Mouse (Mus musculus) gastrocnemius, postnatal 10 days (tissue): ENCODE results near the gene Usf2. TPM values are rescaled to one million over a fixed set of nuclear protein-coding genes. Genes with fewer than 3 reads are reported as not detected.
"Not testable (repeated sequence)": the region's sequence is repeated elsewhere in the genome, so short reads cannot be mapped to it uniquely, and the experiment has no call there.

Experiments
- DNase-seq: peaks from one replicate; pipeline ENCODE4 v3.0.0; 2021; ENCODE audit warnings: mixed read lengths
- total RNA-seq, 2 experiments: library from RNA; stranded (reverse); gene quantifications; 2 replicates each; pipeline ENCODE4 v1.2.3; 2021

Gene Usf2
- total RNA-seq, 2 experiments from 2014 or later, result 76.7 to 78.9 TPM

DNA sequence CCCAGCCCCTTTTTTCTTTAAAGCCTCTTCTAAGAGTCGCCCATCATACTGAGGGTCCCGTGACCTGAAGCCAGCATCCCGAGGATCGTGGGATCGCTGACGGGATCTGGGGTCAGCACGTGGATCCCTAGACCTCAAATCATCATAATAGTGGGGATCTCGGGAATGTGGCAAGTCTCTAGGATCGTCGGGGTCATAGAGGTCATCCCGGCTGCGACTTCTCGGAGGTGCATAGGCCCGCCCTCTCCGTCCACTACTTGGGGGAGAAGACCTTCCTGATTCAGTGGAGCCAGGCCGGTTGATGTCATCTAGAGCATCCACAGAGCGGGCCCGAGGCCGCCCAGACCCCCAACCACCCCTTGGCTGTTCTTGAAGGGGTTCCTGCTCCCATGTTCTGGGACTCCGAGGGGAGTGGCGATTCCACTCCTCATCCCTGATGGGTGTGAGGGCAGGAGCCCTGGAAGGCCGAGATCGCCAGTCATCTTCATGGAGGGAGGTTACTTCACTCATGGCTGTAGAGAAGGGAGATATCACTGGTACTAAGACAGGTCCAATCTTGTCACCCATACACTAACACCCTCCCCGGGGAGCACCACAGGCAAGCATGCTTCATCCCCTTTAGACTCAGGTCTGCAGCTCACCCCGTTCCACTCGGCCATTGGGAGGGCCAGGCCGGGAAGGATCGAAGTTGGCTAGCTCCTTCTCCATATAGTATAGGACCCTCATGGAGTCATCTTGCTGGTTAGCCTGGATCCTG lies 1.7 kb upstream of the Usf2 start:
- DNase-seq, result no peak

DNA sequence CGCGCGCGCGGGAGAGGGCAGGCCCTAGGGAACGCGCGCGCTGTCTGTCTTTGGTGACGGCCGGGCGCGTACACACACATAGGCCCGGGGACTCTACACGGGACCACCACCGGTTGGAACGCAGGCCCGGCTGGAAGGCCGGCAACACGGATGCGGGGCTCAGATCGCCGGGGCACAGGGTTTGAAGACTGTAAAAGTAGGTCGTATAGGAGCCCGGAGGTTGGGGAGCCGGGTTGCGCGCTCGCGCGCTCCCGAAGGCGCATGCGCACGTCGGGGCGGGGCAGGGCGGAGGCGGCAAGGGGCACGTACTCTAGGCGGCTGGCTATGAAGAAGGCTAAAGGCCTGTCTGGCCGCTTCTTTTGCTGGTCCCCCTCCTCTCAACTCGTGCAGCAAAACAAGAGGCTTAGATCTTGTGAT lies 772 bp upstream of the Usf2 start:
- peak; percentile 94 for DNase-seq

DNA sequence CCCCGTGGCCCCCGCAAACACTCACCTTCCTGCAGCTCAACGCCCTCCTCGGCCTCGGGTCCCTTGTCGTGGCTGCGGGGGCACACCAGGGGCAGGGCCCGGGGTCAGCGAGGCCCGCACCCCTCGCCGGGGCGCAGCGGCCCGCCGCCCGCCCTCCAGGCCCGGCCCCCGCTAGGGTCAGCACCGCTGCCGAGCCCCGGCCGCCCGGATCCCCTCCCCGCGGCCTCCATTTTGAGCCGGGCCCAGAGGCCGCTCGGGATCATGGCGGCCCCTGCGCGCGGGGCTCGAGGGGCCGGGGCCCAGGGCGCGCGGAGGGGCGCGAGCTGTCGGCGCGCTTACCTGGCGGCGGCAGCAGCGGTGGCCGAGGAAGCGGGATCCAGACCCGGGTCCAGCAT lies 249 bp downstream of the Usf2 start:
- DNase-seq, result no peak

DNA sequence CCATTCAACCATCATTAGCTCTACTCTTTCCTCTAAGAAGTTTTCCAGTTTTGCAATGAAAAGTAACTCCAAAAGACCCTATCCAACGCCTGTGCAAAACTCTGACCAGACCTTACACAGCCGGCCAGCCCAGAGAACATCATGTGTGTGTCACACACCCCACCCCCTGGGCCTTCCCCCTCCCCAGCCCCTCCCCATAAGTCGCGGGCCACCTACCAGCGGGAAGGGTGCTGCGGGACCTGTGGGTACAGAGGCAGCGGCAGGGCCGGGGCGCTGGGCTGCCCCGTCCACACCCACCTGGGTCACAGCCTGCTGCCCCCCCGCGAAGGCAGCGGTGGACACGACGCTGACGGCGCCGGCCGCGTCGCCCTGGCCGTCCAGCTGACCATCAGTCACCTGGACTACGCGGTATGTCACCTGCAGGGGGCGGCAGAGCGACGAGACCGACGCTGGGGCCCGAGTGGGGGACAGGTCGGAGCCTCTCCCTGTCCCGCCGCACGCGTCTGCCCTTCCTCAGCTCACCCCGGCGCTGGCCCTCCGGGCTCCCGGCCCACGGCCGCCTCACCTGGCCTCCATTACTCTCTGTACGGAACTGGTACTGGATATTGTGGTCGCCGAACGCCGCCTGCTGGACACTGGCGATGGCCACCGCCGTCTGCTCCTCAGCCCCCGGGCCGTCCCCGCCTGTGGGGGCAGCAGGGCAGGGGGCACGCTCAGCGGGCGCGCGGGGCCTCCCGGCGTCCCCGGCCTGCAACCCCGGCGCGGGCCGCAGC lies 833 bp downstream of the Usf2 start:
- DNase-seq, result peak; percentile 94

DNA sequence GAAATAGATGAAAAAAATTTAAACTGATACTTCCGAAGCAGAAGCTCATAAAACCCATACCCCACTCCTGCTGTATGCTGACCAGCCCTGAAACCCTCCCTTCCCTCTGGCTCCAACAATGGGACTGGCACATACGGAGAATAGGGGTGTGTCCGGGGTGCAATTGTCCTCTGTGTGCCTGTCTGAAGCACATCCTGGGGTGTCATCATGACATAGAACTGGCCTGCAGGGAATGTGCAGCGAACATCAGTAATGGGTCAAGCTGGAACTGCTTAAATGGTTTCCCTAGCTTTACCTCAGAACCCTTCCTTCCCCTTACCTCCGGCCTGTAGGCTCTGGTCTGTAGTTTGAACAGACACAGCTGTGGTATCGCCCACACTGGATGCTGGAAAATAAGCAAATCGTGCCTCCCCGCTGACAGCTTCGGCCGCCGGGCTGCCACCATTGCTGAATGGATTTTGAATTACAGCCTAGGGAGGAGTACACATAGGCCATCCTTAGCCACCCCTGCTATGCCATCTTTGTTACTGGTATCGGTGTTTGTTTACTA lies 1.6 kb downstream of the Usf2 start:
- no peak for DNase-seq

DNA sequence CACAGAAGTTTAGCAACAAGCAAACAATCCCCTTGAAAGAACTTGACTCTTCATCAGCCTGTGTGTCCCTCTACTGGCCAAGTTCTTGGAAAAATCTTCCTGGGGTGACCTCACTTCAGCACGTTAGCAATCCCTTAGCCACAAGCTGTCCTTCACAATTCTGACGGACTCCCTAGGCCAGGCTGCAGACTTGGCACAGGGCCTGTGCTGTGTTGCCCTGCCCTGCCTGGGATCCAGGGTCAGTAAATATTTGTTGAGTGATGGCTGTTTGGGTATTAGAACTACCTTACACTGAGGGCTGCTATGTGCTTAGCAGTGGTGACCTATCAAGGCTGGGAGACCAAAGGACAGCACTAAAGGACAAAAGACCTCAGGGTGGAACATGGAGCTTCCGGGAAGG lies 2.6 kb downstream of the Usf2 start:
- no peak for DNase-seq

DNA sequence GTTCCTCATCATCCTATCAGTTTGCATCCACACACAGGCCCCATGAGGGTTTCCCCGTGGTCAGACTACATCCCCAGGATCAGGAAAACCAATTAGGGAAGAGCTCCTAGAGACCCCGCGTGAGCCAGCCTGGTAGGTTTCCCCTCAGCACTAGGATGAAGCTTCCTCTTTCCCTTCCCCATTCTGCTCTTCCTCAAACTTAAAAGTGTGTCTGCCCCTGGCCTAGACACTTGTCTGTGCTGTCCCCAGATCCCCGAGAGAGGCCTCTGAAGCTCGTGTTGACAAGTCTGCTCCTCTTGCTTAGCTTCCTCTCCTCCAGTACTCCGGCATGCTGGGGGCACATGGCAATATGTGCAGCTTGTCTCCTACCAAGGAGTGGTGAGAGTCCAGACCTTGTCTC lies 3.1 kb downstream of the Usf2 start:
- no peak for DNase-seq

DNA sequence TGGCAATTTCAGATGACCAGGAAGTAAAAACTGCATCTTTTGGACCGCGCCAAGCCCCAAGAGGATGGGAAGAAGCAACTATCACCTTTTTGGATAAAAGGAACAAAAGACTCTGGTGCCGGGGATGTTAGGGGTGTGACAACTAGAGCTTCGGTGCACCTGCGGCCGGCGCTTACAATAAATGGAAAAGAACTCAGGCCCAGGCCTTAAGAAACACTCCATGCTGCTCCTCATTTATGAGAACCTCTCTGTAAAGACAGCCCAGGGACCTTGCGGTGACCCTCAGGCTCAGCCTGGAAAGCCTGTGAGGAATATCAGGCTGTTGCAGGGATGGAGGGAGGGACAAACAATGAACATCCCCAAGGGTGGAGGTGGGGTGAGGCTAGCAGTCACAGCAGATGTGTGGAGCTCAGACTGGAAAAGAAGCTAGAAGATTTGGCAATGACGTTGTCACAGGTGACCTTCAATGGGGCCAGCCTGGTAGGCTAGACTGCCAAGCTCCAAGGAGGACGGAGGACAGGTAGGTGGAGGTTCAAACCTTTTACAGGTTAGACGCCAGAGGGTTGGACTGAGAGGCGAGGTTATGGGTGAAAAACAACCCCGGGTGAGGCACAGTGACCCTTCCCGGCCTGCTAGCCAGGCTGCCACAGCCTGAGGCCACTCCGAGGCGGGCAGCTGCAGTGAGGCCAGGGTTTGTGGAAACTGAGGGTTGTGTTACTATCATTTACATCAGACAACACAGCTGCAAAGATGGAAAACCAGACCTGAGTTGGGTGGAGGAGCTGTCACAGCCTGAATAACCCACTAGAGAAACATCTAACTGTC lies 4.0 kb downstream of the Usf2 start:
- DNase-seq, result no peak

DNA sequence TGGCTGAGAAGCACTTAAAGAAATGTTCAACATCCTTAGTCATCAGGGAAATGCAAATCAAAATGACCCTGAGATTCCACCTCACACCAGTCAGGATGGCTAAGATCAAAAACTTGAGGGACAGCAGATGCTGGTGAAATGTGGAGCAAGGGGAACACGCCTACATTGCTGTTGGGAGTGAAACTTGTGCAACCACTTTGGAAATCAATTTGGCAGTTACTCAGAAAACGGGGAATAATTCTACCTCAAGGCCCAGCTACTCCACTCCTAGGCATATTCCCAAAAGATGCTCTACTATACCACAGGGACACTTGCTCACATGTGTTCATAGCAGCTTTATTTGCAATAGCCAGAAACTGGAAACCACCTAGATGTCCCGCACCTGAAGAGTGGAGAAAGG lies 6.7 kb downstream of the Usf2 start:
- DNase-seq, result not testable (repeated sequence)

DNA sequence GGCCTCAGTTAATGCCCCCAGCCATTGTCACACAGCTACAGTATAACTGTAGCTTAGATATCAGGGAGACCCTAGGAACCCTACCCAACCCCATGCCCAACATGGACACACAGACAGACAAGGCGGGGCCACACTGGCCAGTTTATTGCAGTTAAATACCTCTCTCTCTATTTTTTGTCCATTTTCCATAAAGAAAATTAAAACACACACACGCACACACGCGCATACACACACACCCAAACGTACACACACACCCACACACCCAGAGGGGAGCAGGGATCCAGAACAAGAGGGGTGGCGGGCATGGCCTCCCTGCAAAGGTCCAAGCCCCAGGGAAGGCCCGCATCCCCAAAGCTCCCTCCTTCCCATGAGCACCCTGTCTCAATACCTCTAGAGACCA lies 10.7 kb downstream of the Usf2 start:
- no peak for DNase-seq

DNA sequence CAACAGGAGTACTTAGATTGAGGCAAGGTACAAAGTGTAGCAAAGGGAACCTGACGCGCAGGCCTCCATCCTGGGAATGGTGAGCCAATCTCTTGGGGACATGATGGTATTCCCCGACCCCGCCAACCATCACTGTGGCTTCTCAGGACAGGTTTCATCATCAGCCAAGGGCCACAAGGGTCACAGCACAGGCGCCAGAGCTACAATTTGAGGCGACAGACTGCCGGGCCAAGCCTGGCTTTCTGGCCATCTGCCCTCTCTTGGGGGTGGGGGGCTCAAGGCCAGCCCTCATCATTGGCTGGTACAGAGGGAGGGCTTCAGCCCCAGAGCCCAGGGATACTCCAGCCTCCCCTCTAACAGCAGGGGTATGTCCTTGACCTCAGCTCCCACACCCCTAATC lies 11.1 kb downstream of the Usf2 start:
- not testable (repeated sequence) for DNase-seq

DNA sequence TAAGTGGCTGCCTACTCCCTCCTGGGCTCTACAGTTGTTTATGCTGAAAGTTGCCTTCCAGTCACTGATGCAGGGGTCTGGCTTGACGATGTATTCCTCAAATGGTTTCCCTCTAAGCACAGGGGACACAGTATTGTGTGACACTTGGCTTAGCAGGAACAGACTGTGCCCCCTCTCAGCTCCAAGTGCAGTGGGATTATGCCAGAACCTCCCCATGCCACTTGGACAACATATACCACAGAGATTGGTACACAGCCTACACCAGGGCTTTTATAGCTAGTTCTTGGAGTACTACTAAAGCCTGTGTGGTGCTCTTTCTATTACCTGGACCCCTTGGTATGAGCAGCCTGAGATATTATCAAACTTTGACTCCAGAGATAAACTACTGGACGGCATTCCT lies 11.9 kb downstream of the Usf2 start:
- DNase-seq, result not testable (repeated sequence)

DNA sequence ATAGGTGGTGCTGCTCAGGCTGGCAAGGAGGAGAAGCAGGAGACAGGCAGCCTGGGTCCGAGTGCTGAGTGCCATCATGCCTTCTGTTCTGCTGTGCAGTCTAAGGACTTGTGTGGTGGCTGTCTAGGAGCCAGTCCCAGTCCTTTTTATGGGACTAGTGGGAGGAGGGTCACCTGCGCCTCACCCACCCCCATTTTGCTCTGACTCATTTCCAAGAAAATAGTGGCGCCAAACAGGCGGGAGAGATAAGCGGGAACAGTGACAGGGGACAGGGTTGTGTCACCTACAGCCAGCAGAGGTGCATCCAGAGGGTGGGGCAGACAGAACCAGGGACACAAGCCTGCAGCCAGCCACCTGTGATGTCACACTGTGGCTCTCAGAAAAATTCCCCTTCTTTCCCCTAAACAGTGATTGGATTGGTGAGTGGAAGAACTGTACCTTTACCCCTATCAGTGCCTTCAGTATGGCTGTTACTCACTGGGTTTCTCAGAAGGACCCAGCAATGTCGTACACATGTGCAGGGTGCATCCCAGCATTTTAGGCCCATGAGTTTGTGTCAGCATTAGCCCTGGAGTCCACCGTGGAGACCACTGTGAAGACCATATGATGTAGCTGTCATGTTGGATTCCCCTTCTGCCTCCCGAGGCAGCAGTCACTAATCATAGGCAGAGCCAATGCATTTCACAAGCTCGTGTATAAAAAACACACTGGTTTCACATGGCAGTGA lies 12.5 kb downstream of the Usf2 start, which contains the start of gene Hamp:
TSS of gene Hamp (minus strand) at position 124 of the 727 bp plus-strand sequence.
- DNase-seq, result no peak

DNA sequence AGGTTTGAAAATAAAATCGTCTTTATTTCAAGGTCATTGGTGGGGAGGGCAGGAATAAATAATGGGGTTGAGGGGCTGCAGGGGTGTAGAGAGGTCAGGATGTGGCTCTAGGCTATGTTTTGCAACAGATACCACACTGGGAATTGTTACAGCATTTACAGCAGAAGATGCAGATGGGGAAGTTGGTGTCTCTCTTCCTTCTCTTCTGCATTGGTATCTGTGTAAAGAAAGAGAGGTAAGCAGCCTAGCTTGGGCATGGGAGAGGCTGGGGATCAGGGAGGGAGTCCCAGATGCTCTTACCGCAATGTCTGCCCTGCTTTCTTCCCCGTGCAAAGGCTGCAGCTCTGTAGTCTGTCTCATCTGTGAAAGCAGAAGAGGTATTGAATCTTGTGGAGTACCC lies 14.2 kb downstream of the Usf2 start:
- DNase-seq, result not testable (repeated sequence)

DNA sequence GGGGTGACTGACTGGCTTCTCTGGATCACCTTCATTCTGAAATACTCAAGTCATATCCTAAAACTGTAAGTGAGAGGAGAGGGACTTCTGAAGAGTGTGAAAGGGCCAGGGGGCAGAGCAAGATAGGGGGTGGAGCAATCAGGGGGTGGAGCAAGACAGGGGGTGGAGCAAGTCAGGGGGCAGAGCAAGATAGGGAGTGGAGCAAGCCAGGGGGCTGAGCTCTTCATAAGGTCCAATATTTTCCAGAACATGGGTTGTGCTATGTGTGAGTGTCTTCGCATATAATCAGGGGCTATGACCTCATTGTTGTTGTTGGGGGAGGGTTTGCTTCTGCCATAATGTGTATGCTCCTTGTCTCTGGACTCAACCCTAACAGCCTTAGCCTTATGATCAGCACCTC lies 16.5 kb downstream of the Usf2 start:
- not testable (repeated sequence) for DNase-seq

DNA sequence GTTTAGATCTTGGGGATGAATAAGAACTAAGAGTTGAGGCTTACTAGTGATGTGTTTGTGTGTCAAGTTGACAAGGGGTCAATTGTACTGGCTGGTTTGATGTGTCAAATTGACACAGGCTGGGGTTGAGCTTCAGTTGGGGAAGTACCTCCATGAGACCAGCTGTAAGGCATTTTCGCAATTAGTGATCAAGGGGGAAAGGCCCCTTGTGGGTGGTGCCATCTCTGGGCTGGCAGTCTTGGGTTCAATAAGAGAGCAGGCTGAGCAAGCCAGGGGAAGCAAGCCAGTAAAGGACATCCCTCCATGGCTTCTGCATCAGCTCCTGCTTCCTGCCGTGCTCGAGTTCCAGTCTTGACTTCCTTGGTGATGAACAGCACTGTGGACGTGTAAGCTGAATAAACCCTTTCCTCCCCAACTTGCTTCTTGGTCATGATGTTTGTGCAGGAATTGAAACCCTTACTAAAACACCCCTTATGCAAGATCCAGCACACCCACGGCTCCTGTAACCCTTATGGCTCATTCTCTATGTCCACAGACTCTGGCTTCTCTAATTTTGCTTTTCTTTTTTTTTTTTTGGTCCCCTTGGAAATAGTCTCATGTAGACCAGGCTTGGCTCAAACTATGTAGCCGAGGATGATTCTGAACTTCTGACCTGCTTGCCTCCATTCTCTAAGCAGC lies 21.0 kb downstream of the Usf2 start:
- not testable (repeated sequence) for DNase-seq

DNA sequence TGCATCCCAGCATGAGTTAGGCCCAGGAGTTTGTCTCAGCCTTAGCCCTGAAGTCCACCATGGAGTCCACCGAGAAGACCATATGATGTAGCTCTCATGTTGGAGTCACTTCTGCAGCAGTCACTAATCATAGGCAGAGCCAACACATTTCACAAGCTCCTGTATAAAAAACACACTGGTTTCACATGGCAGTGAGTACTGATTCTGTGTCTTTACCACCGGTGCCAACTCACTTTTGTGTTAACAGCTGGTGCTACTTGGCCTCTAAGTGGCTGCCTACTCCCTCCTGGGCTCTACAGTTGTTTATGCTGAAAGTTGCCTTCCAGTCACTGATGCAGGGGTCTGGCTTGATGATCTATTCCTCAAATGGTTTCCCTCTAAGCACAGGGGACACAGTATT lies 32.0 kb downstream of the Usf2 start, which contains the start of gene Hamp2:
TSS of gene Hamp2 (minus strand) at position 101 of the 400 bp plus-strand sequence.
- DNase-seq, result not testable (repeated sequence)

DNA sequence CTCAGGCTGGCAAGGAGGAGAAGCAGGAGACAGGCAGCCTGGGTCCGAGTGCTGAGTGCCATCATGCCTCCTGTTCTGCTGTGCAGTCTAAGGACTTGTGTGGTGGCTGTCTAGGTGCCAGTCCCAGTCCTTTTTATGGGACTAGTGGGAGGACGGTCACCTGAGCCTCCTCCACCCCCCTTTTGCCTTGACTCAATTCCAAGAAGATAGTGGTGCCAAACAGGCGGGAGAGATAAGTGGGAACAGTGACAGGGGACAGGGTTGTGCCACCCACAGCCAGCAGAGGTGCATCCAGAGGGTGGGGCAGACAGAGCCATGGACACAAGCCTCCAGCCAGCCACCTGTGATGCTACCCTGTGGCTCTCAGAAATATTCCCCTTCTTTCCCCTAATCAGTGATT lies 32.5 kb downstream of the Usf2 start:
- no peak for DNase-seq

DNA sequence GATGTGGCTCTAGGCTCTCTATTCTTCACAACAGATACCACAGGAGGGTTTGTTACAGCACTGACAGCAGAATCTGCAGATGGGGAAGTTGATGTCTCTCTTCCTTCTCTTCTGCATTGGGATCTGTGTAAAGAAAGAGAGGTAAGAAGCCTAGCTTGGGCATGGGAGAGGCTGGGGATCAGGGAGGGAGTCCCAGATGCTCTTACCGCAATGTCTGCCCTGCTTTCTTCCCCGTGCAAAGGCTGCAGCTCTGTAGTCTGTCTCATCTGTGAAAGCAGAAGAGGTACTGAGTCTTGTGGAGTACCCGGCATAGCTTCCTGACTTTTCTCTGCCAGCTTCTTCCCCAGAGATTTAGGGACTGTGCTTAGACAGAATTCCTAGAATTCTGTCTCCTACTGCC lies 34.1 kb downstream of the Usf2 start:
- not testable (repeated sequence) for DNase-seq

DNA sequence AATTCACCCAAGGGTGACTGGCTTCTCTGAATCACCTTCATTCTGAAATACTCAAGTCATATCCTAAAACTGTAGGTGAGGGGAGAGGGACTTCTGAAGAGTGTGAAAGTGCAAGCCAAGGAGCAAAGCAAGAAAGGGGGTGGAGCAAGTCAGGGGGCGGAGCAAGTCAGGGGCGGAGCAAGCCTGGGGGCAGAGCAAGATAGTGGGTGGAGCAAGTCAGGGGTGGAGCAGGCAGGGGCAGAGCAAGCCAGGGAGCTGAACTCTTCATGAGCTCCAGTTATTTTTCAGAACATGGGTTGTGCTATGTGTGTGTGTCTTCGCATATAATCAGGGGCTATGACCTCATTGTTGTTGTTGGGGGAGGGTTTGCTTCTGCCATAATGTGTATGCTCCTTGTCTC lies 36.4 kb downstream of the Usf2 start:
- no peak for DNase-seq

DNA sequence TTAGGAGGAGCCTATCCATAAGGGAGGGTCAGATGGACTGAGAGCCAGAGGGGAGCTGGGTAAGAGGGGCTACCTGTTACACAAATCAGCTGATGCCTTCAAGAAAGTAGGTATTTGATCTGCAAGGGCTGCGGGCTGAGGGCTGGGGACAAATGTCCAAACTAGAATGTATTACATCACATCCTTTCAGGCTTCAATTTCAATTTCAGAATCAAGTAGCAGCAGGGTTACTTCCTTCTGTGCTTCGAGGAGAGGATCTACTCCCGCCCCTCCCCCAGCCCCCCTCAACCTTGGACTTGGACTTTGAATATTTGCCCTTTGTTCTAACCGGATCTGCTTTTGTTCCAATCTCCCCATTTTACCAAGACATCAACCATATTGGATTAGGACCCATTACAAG lies 39.4 kb downstream of the Usf2 start:
- no peak for DNase-seq
